Mouse (Mus musculus) CH12.LX (cell line): ENCODE results near the gene Ercc1.

Experiments used
- BHLHE40 ChIP-seq: IDR thresholded peaks from 2 replicates; pipeline ENCODE4 v1.6.1; 2011; ENCODE audit warnings: mild to moderate bottlenecking, low read depth, low read length, improper control_type of control experiment
- CHD1 ChIP-seq: IDR thresholded peaks from 2 replicates; pipeline ENCODE4 v1.6.1; 2012; ENCODE audit warnings: low read depth, low read length, improper control_type of control experiment, inconsistent platforms
- CTCF ChIP-seq, 2 experiments: IDR thresholded peaks in 1 of 2; conservative IDR thresholded peaks in 1 of 2; 2 replicates each; pipeline ENCODE4 v1.5.1; 2011 to 2012; ENCODE audit warnings: low read depth in 2 of 2, low read length in 2 of 2, improper control_type of control experiment in 1 of 2, inconsistent platforms in 1 of 2, mild to moderate bottlenecking in 1 of 2, moderate library complexity in 1 of 2
- EP300 ChIP-seq: IDR thresholded peaks from 2 replicates; pipeline ENCODE4 v1.6.1; 2011; ENCODE audit warnings: low read length, improper control_type of control experiment
- MAFK ChIP-seq: IDR thresholded peaks from 2 replicates; pipeline ENCODE4 v1.6.1; 2011; ENCODE audit warnings: low read length, improper control_type of control experiment; ENCODE audit not compliant: insufficient replicate concordance
- POLR2A ChIP-seq: IDR thresholded peaks from 2 replicates; pipeline ENCODE4 v1.6.1; 2011; ENCODE audit warnings: low read depth, mild to moderate bottlenecking, improper control_type of control experiment, low read length
- POLR2AphosphoS2 ChIP-seq: IDR thresholded peaks from 2 replicates; pipeline ENCODE4 v1.6.1; 2011; ENCODE audit warnings: low read depth, low read length, improper control_type of control experiment
- RCOR1 ChIP-seq: conservative IDR thresholded peaks from 2 replicates; pipeline ENCODE4 v1.6.1; 2012; ENCODE audit warnings: low read depth, mild to moderate bottlenecking, inconsistent platforms, low read length, improper control_type of control experiment
- TBP ChIP-seq: conservative IDR thresholded peaks from 2 replicates; pipeline ENCODE4 v1.6.1; 2011; ENCODE audit warnings: low read depth, low read length, improper control_type of control experiment
- ZC3H11A ChIP-seq: IDR thresholded peaks from 2 replicates; pipeline ENCODE4 v1.6.1; 2012; ENCODE audit warnings: low read depth, mild to moderate bottlenecking, inconsistent platforms, low read length, improper control_type of control experiment
- ZNF384 ChIP-seq: IDR thresholded peaks from 2 replicates; pipeline ENCODE4 v1.6.1; 2012; ENCODE audit warnings: low read depth, low read length, improper control_type of control experiment, inconsistent platforms

DNA sequence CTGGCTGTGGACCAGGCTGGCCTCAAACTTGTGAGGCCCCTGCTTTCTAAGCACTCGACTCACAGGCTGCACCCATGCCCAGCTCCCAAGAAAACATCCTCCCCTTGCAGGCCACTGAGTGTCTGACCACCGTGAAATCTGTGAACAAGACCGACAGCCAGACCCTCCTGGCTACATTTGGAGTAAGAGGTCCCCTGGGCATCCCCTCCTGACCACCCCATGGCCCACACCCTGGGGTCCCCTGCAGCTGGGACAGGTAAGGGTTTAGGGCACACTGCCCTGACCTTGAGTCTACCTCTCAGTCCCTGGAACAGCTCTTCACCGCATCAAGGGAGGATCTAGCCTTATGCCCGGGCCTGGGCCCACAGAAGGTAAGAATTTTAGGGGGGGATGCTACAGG lies 10.4 kb downstream of the Ercc1 start:
- TF ChIP-seq EP300 (no peak), CTCF (conservative IDR thresholded peaks at IDR 0.05 in 1 of 2, IDR thresholded peaks at IDR 0.05 in 1 of 2; ENCODE audit: low read depth in 2 of 2, low read length in 2 of 2) (no peak), MAFK (no peak), BHLHE40 (no peak), POLR2A (no peak), RCOR1 (no peak), ZNF384 (no peak), POLR2AphosphoS2 (no peak), CHD1 (no peak), ZC3H11A (no peak), TBP (no peak)
